Mouse (Mus musculus) MN1 (cell line): ENCODE measurements at regions not wholly inside any gene's neighbourhood (a gene's known extent, or its start where the extent isn't known, plus 50 kb on each side); places are given as distances from the start of the nearest gene placed in this dataset.

Source experiments
- DNase-seq: peaks from one replicate; pipeline ENCODE4 v3.0.0-alpha.2; 2016; ENCODE audit warnings: low spot score

GRCm38 (mm10) chr14:36819826-36820225 is 148.8 kb downstream of the Ccser2 start:
- no peak for DNase-seq

GRCm38 (mm10) chr14:36802418-36802817 is 166.2 kb downstream of the Ccser2 start:
- no peak for DNase-seq

GRCm38 (mm10) chr14:36799820-36800219 is 168.8 kb downstream of the Ccser2 start:
- no peak for DNase-seq

- DNase-seq, result no peak
Observed at GRCm38 (mm10) chr14:36781882-36782281, 186.7 kb downstream of the Ccser2 start.

GRCm38 (mm10) chr14:36778956-36779355 is 189.6 kb downstream of the Ccser2 start:
- no peak for DNase-seq

- DNase-seq, result no peak
Observed at GRCm38 (mm10) chr14:36774349-36774748, 194.2 kb downstream of the Ccser2 start.

GRCm38 (mm10) chr14:36764377-36764776 is 204.2 kb downstream of the Ccser2 start:
- no peak for DNase-seq

- DNase-seq, result no peak
Observed at GRCm38 (mm10) chr14:36756056-36756455, 212.5 kb downstream of the Ccser2 start.

GRCm38 (mm10) chr14:36748130-36748883 is 220.3 kb downstream of the Ccser2 start:
- no peak for DNase-seq

- no peak for DNase-seq
Observed at GRCm38 (mm10) chr14:36731095-36731494, 237.5 kb downstream of the Ccser2 start.

GRCm38 (mm10) chr14:36726092-36726491 is 242.5 kb downstream of the Ccser2 start:
- no peak for DNase-seq

GRCm38 (mm10) chr14:36715684-36716083 is 252.9 kb downstream of the Ccser2 start:
- no peak for DNase-seq

GRCm38 (mm10) chr14:36696993-36697392 is 271.6 kb downstream of the Ccser2 start:
- no peak for DNase-seq

- no peak for DNase-seq
Observed at GRCm38 (mm10) chr14:36691958-36692357, 276.6 kb downstream of the Ccser2 start.

- no peak for DNase-seq
Observed at GRCm38 (mm10) chr14:36691018-36691417, 277.6 kb downstream of the Ccser2 start.

- no peak for DNase-seq
Observed at GRCm38 (mm10) chr14:36658678-36659263, 309.8 kb downstream of the Ccser2 start.

- no peak for DNase-seq
Observed at GRCm38 (mm10) chr14:36658193-36658592, 310.4 kb downstream of the Ccser2 start.

GRCm38 (mm10) chr14:36652982-36653557 is 315.5 kb downstream of the Ccser2 start:
- no peak for DNase-seq

- no peak for DNase-seq
Observed at GRCm38 (mm10) chr14:36651053-36651735, 317.4 kb downstream of the Ccser2 start.

GRCm38 (mm10) chr14:36646649-36647048 is 321.9 kb downstream of the Ccser2 start:
- no peak for DNase-seq

- no peak for DNase-seq
Observed at GRCm38 (mm10) chr14:36646237-36646636, 322.3 kb downstream of the Ccser2 start.

GRCm38 (mm10) chr14:36624822-36625221 is 343.8 kb downstream of the Ccser2 start:
- DNase-seq, result no peak

- no peak for DNase-seq
Observed at GRCm38 (mm10) chr14:36624134-36624533, 344.4 kb downstream of the Ccser2 start.
